Mouse (Mus musculus): ENCODE results near the gene Nfkbie.

Nfkbie gene

DNA sequence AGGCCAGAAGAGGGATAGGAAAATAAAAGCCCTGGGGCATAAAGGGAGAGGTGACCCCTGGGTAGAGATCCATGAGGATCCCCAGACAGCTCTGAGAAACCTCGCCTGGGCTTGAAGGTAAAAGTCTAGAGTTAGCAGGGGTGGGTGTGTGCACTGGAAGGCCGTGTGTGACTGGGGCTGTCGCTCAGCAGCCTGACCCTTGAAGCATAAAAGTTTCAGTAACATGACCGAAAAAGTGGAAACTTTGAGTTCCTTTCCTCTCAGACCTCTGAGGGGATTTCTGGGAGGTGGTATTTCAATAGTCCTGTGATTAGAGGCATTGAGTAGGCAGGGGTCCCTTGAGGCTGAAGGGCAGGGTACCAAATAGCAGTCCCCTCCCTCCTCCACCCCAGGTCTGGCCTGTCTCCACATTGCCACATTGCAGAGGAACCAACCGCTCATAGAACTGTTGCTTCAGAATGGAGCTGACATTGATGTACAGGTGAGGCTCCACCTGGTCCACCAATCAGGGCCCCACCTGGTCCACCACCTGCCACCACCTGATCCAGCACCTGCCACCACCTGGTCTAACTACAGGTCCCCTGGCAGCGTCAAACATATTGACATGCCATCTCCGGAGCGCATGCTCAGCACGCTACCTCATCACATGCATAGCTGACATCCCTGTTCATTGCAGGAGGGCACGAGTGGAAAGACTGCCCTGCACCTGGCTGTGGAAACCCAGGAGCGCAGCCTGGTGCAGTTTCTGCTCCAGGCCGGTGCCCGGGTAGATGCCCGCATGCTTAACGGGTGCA, 4.4 kb downstream of the Nfkbie start:
- no peak for DNase-seq (ENCODE audit: low read depth, low spot score)

- DNase-seq (ENCODE audit: low read depth, low spot score), result no peak
Measured at GRCm38 (mm10) chr17:45563216-45563615, 7.7 kb downstream of the Nfkbie start.

DNA sequence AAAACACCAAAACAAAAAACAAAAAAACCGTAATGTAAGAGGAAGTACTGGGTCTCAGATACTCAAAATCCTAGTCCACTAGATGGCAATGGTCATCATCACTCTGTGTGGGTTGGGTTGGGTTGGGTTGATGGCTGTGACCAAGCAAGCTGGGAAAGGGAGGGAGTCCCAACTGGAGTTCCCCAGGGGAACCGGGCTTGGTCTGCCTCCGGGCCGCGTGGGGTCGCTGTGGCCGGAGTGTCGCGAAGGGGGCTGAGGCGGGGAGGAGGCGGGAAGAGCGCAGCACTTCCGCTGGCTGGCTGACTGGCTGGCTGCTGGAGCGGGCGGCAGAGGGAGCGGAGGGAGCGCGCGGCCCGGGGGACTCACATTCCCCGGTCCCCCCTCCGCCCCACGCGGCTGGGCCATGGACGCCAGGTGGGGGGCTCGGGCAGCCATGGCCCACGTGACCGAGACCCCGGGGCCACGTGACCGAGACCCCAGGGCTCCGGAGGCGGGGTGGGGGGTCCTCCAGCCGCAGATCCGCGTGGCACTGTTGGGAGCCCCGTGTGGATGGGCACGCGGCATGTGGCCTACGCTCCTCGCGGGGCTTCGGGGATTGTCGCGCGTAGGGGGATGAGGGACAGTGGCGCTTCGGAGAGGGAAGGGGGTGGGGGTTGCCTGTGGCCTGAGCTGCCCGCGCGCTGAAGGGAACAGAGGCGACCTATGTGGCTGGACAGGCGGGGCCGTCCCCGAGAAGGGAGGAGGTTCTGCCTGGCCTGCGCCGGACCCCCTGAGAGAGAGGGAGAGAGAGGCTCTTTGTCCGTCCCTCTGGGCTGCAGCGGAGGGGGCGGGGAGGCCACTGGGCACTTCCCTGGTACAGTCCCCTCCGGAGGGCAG, 8.4 kb downstream of the Nfkbie start, which contains the start of gene Slc35b2:
Slc35b2 (plus strand) TSS at position 220 of the 876 bp plus-strand sequence.
- DNase-seq (ENCODE audit: low read depth, low spot score), result peak; percentile 91

DNA sequence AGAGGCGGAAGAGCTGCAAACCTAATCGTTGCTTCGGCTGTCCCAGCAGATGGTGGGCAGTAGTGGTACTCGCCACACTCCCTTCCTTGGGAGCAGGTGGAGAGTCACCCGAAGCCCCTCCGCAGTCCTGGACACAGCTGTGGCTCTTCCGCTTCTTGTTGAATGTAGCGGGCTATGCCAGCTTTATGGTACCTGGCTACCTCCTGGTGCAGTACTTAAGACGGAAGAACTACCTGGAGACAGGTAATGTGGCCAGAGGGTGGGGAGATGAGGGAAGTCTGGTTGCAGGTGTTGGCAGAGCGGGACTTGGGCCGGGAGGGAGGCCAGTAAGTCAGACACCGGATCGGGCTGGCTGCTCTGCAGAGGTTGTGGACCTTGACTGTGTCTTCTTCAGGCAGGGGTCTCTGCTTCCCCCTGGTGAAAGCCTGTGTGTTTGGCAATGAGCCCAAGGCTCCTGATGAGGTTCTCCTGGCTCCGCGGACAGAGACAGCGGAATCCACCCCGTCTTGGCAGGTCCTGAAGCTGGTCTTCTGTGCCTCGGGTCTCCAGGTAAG, 9.1 kb downstream of the Nfkbie start:
- DNase-seq (ENCODE audit: low read depth, low spot score), result no peak

GRCm38 (mm10) chr17:45565103-45565502, 9.6 kb downstream of the Nfkbie start:
- no peak for DNase-seq (ENCODE audit: low read depth, low spot score)

- no peak for DNase-seq (ENCODE audit: low read depth, low spot score)
Measured at GRCm38 (mm10) chr17:45566031-45566359, 10.5 kb downstream of the Nfkbie start.

- no peak for DNase-seq (ENCODE audit: low read depth, low spot score)
Measured at GRCm38 (mm10) chr17:45566360-45567161, 11.1 kb downstream of the Nfkbie start.

DNA sequence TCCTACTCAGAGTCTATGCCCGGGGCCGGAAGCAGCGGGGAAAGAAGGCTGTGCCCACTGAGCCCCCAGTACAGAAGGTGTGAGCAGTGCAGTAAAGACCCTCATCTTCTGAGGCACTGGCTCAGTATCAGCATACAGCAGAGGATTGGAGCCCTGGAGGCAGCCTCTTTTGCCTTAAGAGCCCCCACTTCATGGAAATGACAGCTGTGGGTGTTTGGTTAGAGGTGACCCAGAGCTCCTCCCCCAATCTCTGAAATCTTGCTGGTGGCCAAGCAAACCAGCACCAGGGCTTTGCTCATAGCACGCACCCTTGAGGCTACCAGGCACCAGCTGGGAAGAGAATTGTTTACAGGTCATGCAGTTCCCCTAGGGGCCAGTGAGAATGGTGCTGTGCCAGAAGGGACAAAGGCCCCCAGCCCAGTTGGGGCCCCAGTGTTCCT, 11.7 kb downstream of the Nfkbie start:
- DNase-seq (ENCODE audit: low read depth, low spot score), result no peak

GRCm38 (mm10) chr17:45568990-45569389, 13.5 kb downstream of the Nfkbie start:
- no peak for DNase-seq (ENCODE audit: low read depth, low spot score)

DNA sequence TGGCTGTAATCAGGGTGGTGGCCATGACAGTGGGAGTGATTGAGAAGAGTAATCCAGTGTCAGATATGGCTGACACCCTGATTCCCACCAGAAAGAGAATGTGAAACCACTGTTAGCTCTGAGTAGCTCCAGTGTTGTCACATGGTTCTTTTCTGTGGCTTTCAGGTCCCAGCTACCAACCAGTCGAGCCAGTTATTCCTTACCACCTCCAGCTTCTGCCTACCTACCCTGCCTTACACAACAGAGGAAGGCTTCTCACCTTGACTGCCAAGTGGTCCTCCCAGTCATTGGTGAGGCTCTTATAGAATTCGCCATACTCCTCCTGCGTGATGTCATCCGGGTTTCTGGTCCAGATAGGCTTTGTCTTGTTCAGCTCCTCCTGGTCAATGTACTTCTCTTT, 14.5 kb downstream of the Nfkbie start:
- DNase-seq (ENCODE audit: low read depth, low spot score), result no peak

GRCm38 (mm10) chr17:45572103-45573086, 16.9 kb downstream of the Nfkbie start:
- DNase-seq (ENCODE audit: low read depth, low spot score), result peak; percentile 83

GRCm38 (mm10) chr17:45573087-45573779, 17.7 kb downstream of the Nfkbie start, which contains the start of gene Hsp90ab1:
TSS of gene Hsp90ab1 (minus strand) at chr17:45573271.
- peak; percentile 96 for DNase-seq (ENCODE audit: low read depth, low spot score)

GRCm38 (mm10) chr17:45573780-45574123, 18.2 kb downstream of the Nfkbie start:
- DNase-seq (ENCODE audit: low read depth, low spot score), result peak; percentile 95

DNA sequence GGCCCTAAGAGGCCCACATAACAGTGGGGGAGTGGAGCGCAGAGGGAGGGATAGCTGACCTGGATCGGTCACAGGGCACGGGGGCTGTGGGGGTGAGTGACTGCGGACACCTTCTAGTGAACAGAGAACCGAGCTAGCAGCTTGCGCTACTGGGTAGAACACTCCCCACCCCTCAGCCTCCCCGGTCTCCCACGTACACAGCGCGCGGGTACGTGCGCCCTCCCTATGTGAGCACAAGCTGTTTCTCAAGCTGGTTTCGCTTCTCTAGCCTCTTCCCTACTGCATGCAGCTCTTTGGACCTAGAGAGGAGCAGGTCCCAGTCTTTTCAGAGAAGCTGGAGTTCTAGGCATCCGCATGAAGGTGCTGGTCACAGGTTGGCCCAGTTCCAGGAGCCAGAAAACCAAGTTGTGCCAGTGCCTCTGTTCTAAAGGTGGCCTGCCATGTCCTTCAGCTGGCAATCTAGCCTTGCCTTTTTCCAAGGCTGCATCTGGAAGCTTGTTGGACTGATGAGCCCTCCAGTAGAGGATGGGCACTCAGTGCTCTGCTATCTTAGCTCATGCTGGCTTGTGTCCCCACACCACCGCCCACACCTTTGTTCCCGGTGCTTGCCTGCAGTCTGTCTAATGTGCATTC, 18.7 kb downstream of the Nfkbie start:
- no peak for DNase-seq (ENCODE audit: low read depth, low spot score)

GRCm38 (mm10) chr17:45575123-45575897, 19.8 kb downstream of the Nfkbie start:
- no peak for DNase-seq (ENCODE audit: low read depth, low spot score)

GRCm38 (mm10) chr17:45578242-45578641, 22.7 kb downstream of the Nfkbie start:
- no peak for DNase-seq (ENCODE audit: low read depth, low spot score)

GRCm38 (mm10) chr17:45578843-45579242, 23.3 kb downstream of the Nfkbie start:
- no peak for DNase-seq (ENCODE audit: low read depth, low spot score)

GRCm38 (mm10) chr17:45579554-45579953, 24.1 kb downstream of the Nfkbie start:
- no peak for DNase-seq (ENCODE audit: low read depth, low spot score)

Data from forelimb bud, embryonic 11.5 days (tissue).